In the genomic region with DNA sequence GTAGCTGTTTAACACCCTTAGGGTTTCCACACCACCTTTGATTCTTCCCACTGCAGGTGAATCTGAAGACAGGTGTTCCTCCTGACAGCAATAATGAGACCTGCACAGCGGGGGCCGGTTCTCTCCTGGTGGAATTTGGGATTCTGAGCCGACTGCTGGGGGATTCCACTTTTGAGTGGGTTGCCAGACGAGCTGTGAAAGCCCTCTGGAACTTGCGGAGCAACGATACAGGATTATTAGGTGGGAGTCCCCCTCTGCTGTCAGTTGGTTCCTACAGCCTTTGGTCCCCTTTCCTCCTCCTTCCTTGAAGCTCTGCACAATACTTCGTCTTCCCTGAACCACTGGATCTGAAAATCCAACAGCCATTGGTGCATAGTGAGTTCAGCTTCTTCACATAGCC, we compare ENCODE assay signal across 22 mouse cellular contexts.
"Had no signal": no experiment of that assay in that cellular context is flagged by ENCODE, and none has a peak within 500 bp of the region (broad histone marks: within the 10 kb centered on the region; RNA-seq: fewer than 3 reads in every experiment).

No protein-coding gene starts in this region.

- H3K4me1 ChIP-seq: liver, embryonic 15.5 days; lung, embryonic 15.5 days; midbrain, embryonic 13.5 days; midbrain, embryonic 15.5 days; neural tube, embryonic 12.5 days; stomach, embryonic 15.5 days had no signal

- H3K27ac ChIP-seq: liver, embryonic 15.5 days; lung, embryonic 15.5 days; macrophage; midbrain, embryonic 13.5 days; midbrain, embryonic 15.5 days; neural tube, embryonic 12.5 days; stomach, embryonic 15.5 days; stomach, postnatal 0 days had no signal

- DNase-seq: liver, postnatal 0 days; lung, adult 2 months; lung, postnatal 14 days; lung, postnatal 36 days; retina, postnatal 1 day; right cerebral cortex, adult 18-20 months; right cerebral cortex, postnatal 25 days; right cerebral cortex, postnatal 4 days; spleen, adult 18-20 months; thymus, adult 2 months; thymus, postnatal 25 days; thymus, postnatal 4 days had no signal

- H3K27me3 ChIP-seq: liver, embryonic 15.5 days; lung, embryonic 15.5 days; megakaryocyte, embryonic 14.5 days; midbrain, embryonic 13.5 days; midbrain, embryonic 15.5 days; neural tube, embryonic 12.5 days; stomach, embryonic 15.5 days had no signal

- H3K9ac ChIP-seq: liver, embryonic 15.5 days; liver, postnatal 0 days; lung, embryonic 15.5 days; midbrain, embryonic 13.5 days; midbrain, embryonic 15.5 days; neural tube, embryonic 12.5 days; stomach, embryonic 15.5 days had no signal

- H3K4me2 ChIP-seq: liver, embryonic 15.5 days; lung, embryonic 15.5 days; midbrain, embryonic 11.5 days; midbrain, embryonic 13.5 days; midbrain, embryonic 15.5 days; neural tube, embryonic 12.5 days; stomach, embryonic 15.5 days had no signal

- H3K9me3 ChIP-seq: liver, embryonic 15.5 days; lung, embryonic 15.5 days; megakaryocyte, embryonic 14.5 days; midbrain, embryonic 13.5 days; midbrain, embryonic 15.5 days; neural tube, embryonic 12.5 days; stomach, embryonic 15.5 days had no signal

- H3K4me3 ChIP-seq: liver, embryonic 15.5 days; lung, embryonic 15.5 days; megakaryocyte, embryonic 14.5 days; midbrain, embryonic 13.5 days; midbrain, embryonic 15.5 days; neural tube, embryonic 12.5 days; stomach, embryonic 15.5 days had no signal
